Mouse (Mus musculus) ES-Bruce4 (cell line): ENCODE results near the gene Polr3b. TPM values are rescaled to one million over a fixed set of nuclear protein-coding genes. Genes with fewer than 3 reads are reported as not detected.

ENCODE experiments used
- H3K27ac ChIP-seq: 2 replicates; pipeline ENCODE4 v1.5.1; 2012; ENCODE audit warnings: low read length, inconsistent platforms; ENCODE audit not compliant: insufficient read depth
- H3K27me3 ChIP-seq: 2 replicates; pipeline ENCODE4 v1.6.1; 2012; ENCODE audit warnings: mild to moderate bottlenecking, low read length, inconsistent platforms; ENCODE audit not compliant: control insufficient read depth, poor library complexity, insufficient read depth, severe bottlenecking
- H3K36me3 ChIP-seq: 2 replicates; pipeline ENCODE4 v1.6.1; 2012; ENCODE audit warnings: inconsistent platforms, mild to moderate bottlenecking, low read length, moderate library complexity; ENCODE audit not compliant: control insufficient read depth, poor library complexity, insufficient read depth, severe bottlenecking
- H3K4me1 ChIP-seq: one replicate; pipeline ENCODE4 v1.8.1; 2011; ENCODE audit warnings: low read length; ENCODE audit not compliant: control insufficient read depth, insufficient read depth
- H3K4me3 ChIP-seq: 2 replicates; pipeline ENCODE4 v1.5.1; 2011; ENCODE audit warnings: low read depth, mild to moderate bottlenecking, low read length
- H3K9ac ChIP-seq: 2 replicates; pipeline ENCODE4 v1.6.1; 2012; ENCODE audit warnings: low read depth, mild to moderate bottlenecking, inconsistent platforms; ENCODE audit not compliant: poor library complexity, severe bottlenecking
- H3K9me3 ChIP-seq: replicated peaks from 2 replicates; pipeline ENCODE4 v1.6.1; 2012; ENCODE audit warnings: mild to moderate bottlenecking, low read length, inconsistent platforms; ENCODE audit not compliant: control insufficient read depth, poor library complexity, insufficient read depth, severe bottlenecking
- CTCF ChIP-seq: IDR thresholded peaks from one replicate; pipeline ENCODE4 v1.8.1; 2011; ENCODE audit warnings: low read depth, low read length
- EP300 ChIP-seq: IDR thresholded peaks from 2 replicates; pipeline ENCODE4 v1.6.1; 2011; ENCODE audit warnings: low read depth, low read length; ENCODE audit not compliant: insufficient read depth
- POLR2A ChIP-seq: IDR thresholded peaks from one replicate; pipeline ENCODE4 v1.8.1; 2011; ENCODE audit warnings: low read length; ENCODE audit not compliant: insufficient read depth
- polyA plus RNA-seq: library from polyadenylated mRNA; stranded (reverse); fragments of >200 nt; gene quantifications from 2 replicates; pipeline ENCODE4 v1.2.4, GENCODE M21; 2011; ENCODE audit warnings: low read depth; ENCODE audit not compliant: missing spikeins, insufficient read depth, insufficient read length

Polr3b gene
- polyA plus RNA-seq, 1 experiment = 45.8 TPM

DNA sequence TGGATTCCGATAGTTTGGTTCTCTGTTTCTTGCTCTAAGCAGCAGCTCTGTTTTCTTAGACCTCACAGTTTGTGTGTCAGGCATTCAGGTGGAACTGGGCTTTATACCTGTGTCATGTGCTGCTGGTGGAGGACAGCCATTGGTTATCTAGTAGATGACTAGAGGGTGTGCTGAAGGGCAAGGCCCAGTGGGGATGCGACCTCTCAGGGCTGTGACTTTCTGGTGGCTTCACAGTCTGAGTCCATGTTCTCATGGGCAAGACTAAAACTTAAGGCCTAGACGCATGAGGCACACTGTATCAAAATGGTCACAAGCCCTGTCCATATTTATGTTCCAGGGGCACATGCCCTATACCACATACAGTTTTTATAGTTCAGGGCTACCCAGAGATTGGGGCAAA is 37.2 kb downstream of the Polr3b start:
- no peak for TF ChIP-seq EP300
- no peak for TF ChIP-seq POLR2A
- no peak for TF ChIP-seq CTCF
- Histone ChIP-seq H3K36me3 (peaks cover 4% of the 10 kb centered on the region; the same call in 1 of the 2 replicates), H3K4me3 (no peak overlapping the region), H3K9me3 (no peaks in the 10 kb centered on the region), H3K27me3 (no peaks in the 10 kb centered on the region), H3K27ac (no peak overlapping the region), H3K9ac (no peak overlapping the region), H3K4me1 (no peaks in the 10 kb centered on the region)

DNA sequence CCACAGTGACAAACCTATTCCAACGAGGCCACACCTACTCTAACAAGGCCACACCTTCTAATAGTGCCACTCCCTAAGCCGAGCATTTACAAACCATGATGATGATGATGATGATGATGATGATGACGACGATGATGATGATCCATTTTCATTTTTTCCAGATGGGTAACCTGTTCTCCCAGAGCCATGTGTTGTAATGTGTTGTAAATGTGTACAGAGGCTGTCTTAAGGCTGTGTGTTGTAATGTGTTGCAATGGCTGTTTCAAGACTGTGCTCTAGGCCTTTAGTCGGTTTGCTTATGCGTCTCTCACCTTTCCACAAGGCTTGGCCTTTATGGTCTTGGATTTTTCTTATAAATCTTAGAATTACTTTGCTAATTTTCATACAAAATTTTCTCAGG is 40.0 kb downstream of the Polr3b start:
- Histone ChIP-seq H3K27me3 (no peaks in the 10 kb centered on the region), H3K27ac (no peak overlapping the region), H3K36me3 (peaks cover 4% of the 10 kb centered on the region; the same call in 1 of the 2 replicates), H3K9ac (no peak overlapping the region), H3K9me3 (no peaks in the 10 kb centered on the region), H3K4me3 (no peak overlapping the region), H3K4me1 (no peaks in the 10 kb centered on the region)
- TF ChIP-seq CTCF (no peak), POLR2A (no peak), EP300 (no peak)

DNA sequence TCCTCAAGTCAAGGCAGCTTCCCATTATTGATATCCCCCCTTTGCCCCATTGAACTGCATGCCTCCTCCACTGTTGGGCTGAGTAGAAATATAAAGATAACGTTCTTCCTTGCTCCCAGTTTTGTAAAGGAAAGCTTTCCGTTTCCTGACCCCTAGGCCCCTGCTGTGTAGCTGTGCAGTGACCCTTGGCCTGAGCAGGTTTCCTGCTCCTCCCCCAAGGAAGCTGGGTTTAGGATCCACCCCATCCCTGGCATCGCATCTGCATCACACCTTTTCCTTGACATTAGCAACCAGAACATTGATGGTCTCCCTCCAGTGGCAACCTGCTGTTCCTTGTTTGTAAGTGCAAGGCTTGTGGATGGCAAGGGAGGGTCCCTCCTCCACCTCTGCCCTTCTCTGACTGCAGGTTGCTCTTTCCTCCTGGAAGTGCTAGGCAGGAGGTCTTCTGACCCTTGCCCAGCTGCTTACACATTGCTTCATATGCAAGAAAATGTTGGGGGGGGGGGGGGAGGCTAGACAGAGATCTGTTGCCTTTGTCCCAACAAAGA is 43.7 kb downstream of the Polr3b start:
- Histone ChIP-seq H3K27me3 (no peaks in the 10 kb centered on the region), H3K9ac (no peak overlapping the region), H3K9me3 (no peaks in the 10 kb centered on the region), H3K27ac (no peak overlapping the region), H3K36me3 (peaks cover 13% of the 10 kb centered on the region), H3K4me3 (no peak overlapping the region), H3K4me1 (no peaks in the 10 kb centered on the region)
- TF ChIP-seq POLR2A = no peak
- no peak for TF ChIP-seq EP300
- no peak for TF ChIP-seq CTCF

DNA sequence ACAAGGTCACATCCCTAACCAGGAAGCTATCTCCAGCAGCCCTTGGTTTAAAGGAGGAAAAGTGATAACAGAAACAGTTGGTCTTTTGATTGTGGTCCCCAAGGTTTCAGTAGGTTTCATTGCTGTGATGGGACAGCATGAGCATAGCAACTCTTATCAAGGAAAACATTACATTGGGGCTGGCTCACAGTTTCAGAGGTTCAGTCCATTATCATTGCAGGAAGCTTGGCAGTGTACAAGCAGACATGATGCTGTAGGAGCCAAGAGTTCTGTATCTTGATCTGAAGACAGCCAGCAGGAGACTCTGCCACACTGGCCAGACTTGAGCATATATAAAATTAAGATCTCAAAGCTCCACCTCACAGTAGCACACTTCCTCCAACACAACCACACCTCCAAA is 53.6 kb downstream of the Polr3b start:
- Histone ChIP-seq H3K9ac (no peak overlapping the region), H3K4me3 (no peak overlapping the region), H3K27ac (no peak overlapping the region), H3K27me3 (no peaks in the 10 kb centered on the region), H3K4me1 (no peaks in the 10 kb centered on the region), H3K36me3 (peaks cover 23% of the 10 kb centered on the region), H3K9me3 (no peaks in the 10 kb centered on the region)
- TF ChIP-seq EP300 (no peak), CTCF (no peak), POLR2A (no peak)

DNA sequence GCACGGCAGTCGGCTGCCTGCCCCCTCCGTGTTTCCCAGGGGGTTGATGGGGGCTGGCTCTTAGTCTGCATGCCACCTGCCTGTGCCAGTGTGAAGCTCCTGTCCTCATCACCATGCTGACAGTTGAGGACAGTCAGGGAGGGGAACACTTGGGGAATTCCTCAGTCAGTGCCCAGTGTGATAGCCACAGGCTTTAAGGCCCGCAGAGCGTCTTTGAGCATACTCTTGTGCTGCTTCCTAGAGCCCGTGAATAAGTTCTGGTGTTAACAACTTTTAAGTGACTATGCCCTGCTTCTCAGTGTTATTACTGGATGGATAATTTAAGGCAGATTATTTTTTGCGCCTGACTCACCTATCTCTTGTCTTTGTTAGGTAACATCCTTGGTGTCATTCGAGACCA is 54.4 kb downstream of the Polr3b start:
- TF ChIP-seq EP300 = no peak
- TF ChIP-seq CTCF = no peak
- no peak for TF ChIP-seq POLR2A
- no peak overlapping the region for H3K9ac ChIP-seq
- H3K36me3 ChIP-seq = peaks cover 21% of the 10 kb centered on the region
- no peaks in the 10 kb centered on the region for H3K9me3 ChIP-seq
- H3K27me3 ChIP-seq = no peaks in the 10 kb centered on the region
- no peaks in the 10 kb centered on the region for H3K4me1 ChIP-seq
- no peak overlapping the region for H3K27ac ChIP-seq
- H3K4me3 ChIP-seq = no peak overlapping the region

DNA sequence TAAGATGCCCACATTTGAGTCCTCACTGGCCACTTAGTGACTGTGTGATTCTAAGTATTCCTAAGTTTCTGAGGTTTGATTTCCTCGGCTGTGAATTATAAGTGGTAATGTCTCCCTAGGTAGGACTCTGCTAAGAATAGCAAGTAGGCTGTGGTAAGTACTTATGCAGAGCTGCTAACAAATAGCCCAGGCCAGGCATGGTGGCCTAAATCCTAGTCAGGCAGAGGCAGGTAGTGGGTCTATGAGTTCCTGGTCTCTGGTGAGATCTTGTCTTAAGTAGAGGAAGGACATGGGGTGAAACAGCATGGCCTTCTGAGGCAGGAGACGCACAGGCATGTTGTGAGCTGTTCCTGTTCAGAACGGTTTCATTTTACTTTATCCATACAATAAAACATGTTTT is 55.8 kb downstream of the Polr3b start:
- peaks cover 20% of the 10 kb centered on the region for H3K36me3 ChIP-seq
- H3K9me3 ChIP-seq = no peaks in the 10 kb centered on the region
- H3K27ac ChIP-seq = no peak overlapping the region
- no peaks in the 10 kb centered on the region for H3K27me3 ChIP-seq
- H3K4me1 ChIP-seq = no peaks in the 10 kb centered on the region
- H3K4me3 ChIP-seq = no peak overlapping the region
- H3K9ac ChIP-seq = no peak overlapping the region
- TF ChIP-seq CTCF (no peak), EP300 (no peak), POLR2A (no peak)
